Mouse (Mus musculus): ENCODE measurements around the gene Cplx2. TPM values are rescaled to one million over a fixed set of nuclear protein-coding genes. Genes with fewer than 3 reads are reported as not detected.

Cplx2 gene
- polyA plus RNA-seq, 1 experiment: 2.0 TPM

GRCm38 (mm10) chr13:54403224-54404070 is 32.3 kb downstream of the Cplx2 start:
- H3K9me3 ChIP-seq (replicated peaks; ENCODE audit: control insufficient read depth, insufficient read depth, low read length, poor library complexity, severe bottlenecking): no peaks in the 10 kb centered on the region; the same call in 1 of the 2 replicates
- TF ChIP-seq EP300 (IDR thresholded peaks at IDR 0.05; ENCODE audit: insufficient read depth, low read depth, low read length) (no peak), POLR2A (IDR thresholded peaks at IDR 0.05; ENCODE audit: insufficient read depth, low read length) (no peak), CTCF (IDR thresholded peaks at IDR 0.05; ENCODE audit: low read depth, low read length) (no peak)
- no peaks in the 10 kb centered on the region for H3K27me3 ChIP-seq (ENCODE audit: control insufficient read depth, insufficient read depth, low read length, poor library complexity, severe bottlenecking)
- H3K9ac ChIP-seq (ENCODE audit: low read depth, poor library complexity, severe bottlenecking): no peak overlapping the region
- no peak overlapping the region for H3K27ac ChIP-seq (ENCODE audit: insufficient read depth, low read length)
- no peaks in the 10 kb centered on the region for H3K36me3 ChIP-seq (ENCODE audit: control insufficient read depth, insufficient read depth, low read length, poor library complexity, severe bottlenecking)
- no peak overlapping the region for H3K4me3 ChIP-seq (ENCODE audit: low read depth, low read length)
- no peaks in the 10 kb centered on the region for H3K4me1 ChIP-seq (ENCODE audit: control insufficient read depth, insufficient read depth, low read length)

GRCm38 (mm10) chr13:54404205-54404604 is 33.1 kb downstream of the Cplx2 start:
- Histone ChIP-seq H3K9me3 (replicated peaks; ENCODE audit: control insufficient read depth, insufficient read depth, low read length, poor library complexity, severe bottlenecking) (no peaks in the 10 kb centered on the region; the same call in 1 of the 2 replicates), H3K27me3 (ENCODE audit: control insufficient read depth, insufficient read depth, low read length, poor library complexity, severe bottlenecking) (no peaks in the 10 kb centered on the region), H3K27ac (ENCODE audit: insufficient read depth, low read length) (no peak overlapping the region), H3K36me3 (ENCODE audit: control insufficient read depth, insufficient read depth, low read length, poor library complexity, severe bottlenecking) (no peaks in the 10 kb centered on the region), H3K4me1 (ENCODE audit: control insufficient read depth, insufficient read depth, low read length) (no peaks in the 10 kb centered on the region), H3K9ac (ENCODE audit: low read depth, poor library complexity, severe bottlenecking) (no peak overlapping the region), H3K4me3 (ENCODE audit: low read depth, low read length) (no peak overlapping the region)
- TF ChIP-seq EP300 (IDR thresholded peaks at IDR 0.05; ENCODE audit: insufficient read depth, low read depth, low read length): no peak
- TF ChIP-seq POLR2A (IDR thresholded peaks at IDR 0.05; ENCODE audit: insufficient read depth, low read length): no peak
- no peak for TF ChIP-seq CTCF (IDR thresholded peaks at IDR 0.05; ENCODE audit: low read depth, low read length)

- H3K27ac ChIP-seq (ENCODE audit: insufficient read depth, low read length): no peak overlapping the region
- TF ChIP-seq EP300 (IDR thresholded peaks at IDR 0.05; ENCODE audit: insufficient read depth, low read depth, low read length) (no peak), POLR2A (IDR thresholded peaks at IDR 0.05; ENCODE audit: insufficient read depth, low read length) (no peak), CTCF (IDR thresholded peaks at IDR 0.05; ENCODE audit: low read depth, low read length) (no peak)
- no peaks in the 10 kb centered on the region for H3K36me3 ChIP-seq (ENCODE audit: control insufficient read depth, insufficient read depth, low read length, poor library complexity, severe bottlenecking)
- H3K9ac ChIP-seq (ENCODE audit: low read depth, poor library complexity, severe bottlenecking): no peak overlapping the region
- no peaks in the 10 kb centered on the region for H3K27me3 ChIP-seq (ENCODE audit: control insufficient read depth, insufficient read depth, low read length, poor library complexity, severe bottlenecking)
- H3K4me1 ChIP-seq (ENCODE audit: control insufficient read depth, insufficient read depth, low read length): no peaks in the 10 kb centered on the region
- H3K9me3 ChIP-seq (replicated peaks; ENCODE audit: control insufficient read depth, insufficient read depth, low read length, poor library complexity, severe bottlenecking): no peaks in the 10 kb centered on the region; the same call in 1 of the 2 replicates
- no peak overlapping the region for H3K4me3 ChIP-seq (ENCODE audit: low read depth, low read length)
These were observed 34.7 kb downstream of the Cplx2 start for GRCm38 (mm10) chr13:54405805-54406204.

GRCm38 (mm10) chr13:54411656-54412055 is 40.5 kb downstream of the Cplx2 start:
- Histone ChIP-seq H3K4me1 (ENCODE audit: control insufficient read depth, insufficient read depth, low read length) (no peaks in the 10 kb centered on the region), H3K4me3 (ENCODE audit: low read depth, low read length) (no peak overlapping the region), H3K27ac (ENCODE audit: insufficient read depth, low read length) (no peak overlapping the region), H3K27me3 (ENCODE audit: control insufficient read depth, insufficient read depth, low read length, poor library complexity, severe bottlenecking) (no peaks in the 10 kb centered on the region), H3K9ac (ENCODE audit: low read depth, poor library complexity, severe bottlenecking) (no peak overlapping the region), H3K36me3 (ENCODE audit: control insufficient read depth, insufficient read depth, low read length, poor library complexity, severe bottlenecking) (no peaks in the 10 kb centered on the region), H3K9me3 (replicated peaks; ENCODE audit: control insufficient read depth, insufficient read depth, low read length, poor library complexity, severe bottlenecking) (no peaks in the 10 kb centered on the region; the same call in 1 of the 2 replicates)
- TF ChIP-seq CTCF (IDR thresholded peaks at IDR 0.05; ENCODE audit: low read depth, low read length) (no peak), POLR2A (IDR thresholded peaks at IDR 0.05; ENCODE audit: insufficient read depth, low read length) (no peak), EP300 (IDR thresholded peaks at IDR 0.05; ENCODE audit: insufficient read depth, low read depth, low read length) (no peak)

GRCm38 (mm10) chr13:54412236-54412635 is 41.1 kb downstream of the Cplx2 start:
- Histone ChIP-seq H3K27ac (ENCODE audit: insufficient read depth, low read length) (no peak overlapping the region), H3K9ac (ENCODE audit: low read depth, poor library complexity, severe bottlenecking) (no peak overlapping the region), H3K4me1 (ENCODE audit: control insufficient read depth, insufficient read depth, low read length) (no peaks in the 10 kb centered on the region), H3K9me3 (replicated peaks; ENCODE audit: control insufficient read depth, insufficient read depth, low read length, poor library complexity, severe bottlenecking) (no peaks in the 10 kb centered on the region; the same call in 1 of the 2 replicates), H3K27me3 (ENCODE audit: control insufficient read depth, insufficient read depth, low read length, poor library complexity, severe bottlenecking) (no peaks in the 10 kb centered on the region), H3K36me3 (ENCODE audit: control insufficient read depth, insufficient read depth, low read length, poor library complexity, severe bottlenecking) (no peaks in the 10 kb centered on the region), H3K4me3 (ENCODE audit: low read depth, low read length) (no peak overlapping the region)
- TF ChIP-seq POLR2A (IDR thresholded peaks at IDR 0.05; ENCODE audit: insufficient read depth, low read length): no peak
- TF ChIP-seq EP300 (IDR thresholded peaks at IDR 0.05; ENCODE audit: insufficient read depth, low read depth, low read length): no peak
- no peak for TF ChIP-seq CTCF (IDR thresholded peaks at IDR 0.05; ENCODE audit: low read depth, low read length)

GRCm38 (mm10) chr13:54412721-54413120 is 41.6 kb downstream of the Cplx2 start:
- Histone ChIP-seq H3K9me3 (replicated peaks; ENCODE audit: control insufficient read depth, insufficient read depth, low read length, poor library complexity, severe bottlenecking) (no peaks in the 10 kb centered on the region), H3K9ac (ENCODE audit: low read depth, poor library complexity, severe bottlenecking) (no peak overlapping the region), H3K27ac (ENCODE audit: insufficient read depth, low read length) (no peak overlapping the region), H3K27me3 (ENCODE audit: control insufficient read depth, insufficient read depth, low read length, poor library complexity, severe bottlenecking) (no peaks in the 10 kb centered on the region), H3K4me1 (ENCODE audit: control insufficient read depth, insufficient read depth, low read length) (no peaks in the 10 kb centered on the region), H3K4me3 (ENCODE audit: low read depth, low read length) (no peak overlapping the region), H3K36me3 (ENCODE audit: control insufficient read depth, insufficient read depth, low read length, poor library complexity, severe bottlenecking) (no peaks in the 10 kb centered on the region)
- TF ChIP-seq EP300 (IDR thresholded peaks at IDR 0.05; ENCODE audit: insufficient read depth, low read depth, low read length) (no peak), POLR2A (IDR thresholded peaks at IDR 0.05; ENCODE audit: insufficient read depth, low read length) (no peak), CTCF (IDR thresholded peaks at IDR 0.05; ENCODE audit: low read depth, low read length) (no peak)
